Mouse (Mus musculus) lung, adult 18-20 months (tissue): ENCODE results near the gene Gm42791.

Experiments used
- DNase-seq, 2 experiments: peaks; one replicate each; pipeline ENCODE4 v3.0.0; 2022; ENCODE audit warnings: mixed read lengths in 2 of 2

Gene Gm42791

DNA sequence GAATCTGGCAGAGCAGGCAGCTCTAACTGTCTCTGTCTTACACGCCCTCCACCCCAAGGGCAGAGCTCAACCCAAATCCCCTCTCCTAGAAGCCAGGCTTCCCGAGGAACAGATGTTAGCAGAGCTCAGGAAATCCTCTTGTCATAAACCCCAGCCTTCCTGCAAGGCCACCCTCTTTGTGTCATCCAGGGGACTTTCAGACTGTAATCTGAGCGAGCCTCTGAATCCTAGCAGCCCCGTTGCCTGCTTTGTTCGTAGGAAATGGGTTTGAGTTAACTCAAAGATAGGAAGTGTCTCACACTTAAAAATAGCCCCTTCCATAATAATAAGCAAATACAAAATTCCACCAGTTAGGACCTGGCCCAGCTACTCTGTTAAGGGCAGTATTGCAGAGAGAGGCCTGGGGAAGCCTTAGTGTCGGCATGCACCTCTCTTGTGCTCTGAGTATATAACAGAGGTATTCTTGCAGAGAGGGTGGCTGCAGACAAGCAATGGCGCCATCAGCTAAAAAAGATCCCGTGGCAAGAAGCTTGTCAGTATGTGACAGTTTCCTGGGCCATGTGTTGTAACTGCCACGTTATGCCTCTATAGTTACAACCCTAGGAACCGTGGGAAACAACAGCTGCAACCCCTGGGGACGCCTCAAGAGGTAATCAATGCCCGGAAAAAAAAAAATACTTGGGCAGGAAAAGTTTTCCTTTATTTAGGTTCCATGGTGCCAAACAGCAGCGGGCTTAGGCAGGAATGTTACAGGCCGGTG, 17.1 kb downstream of the Gm42791 start:
- DNase-seq, result no peak

DNA sequence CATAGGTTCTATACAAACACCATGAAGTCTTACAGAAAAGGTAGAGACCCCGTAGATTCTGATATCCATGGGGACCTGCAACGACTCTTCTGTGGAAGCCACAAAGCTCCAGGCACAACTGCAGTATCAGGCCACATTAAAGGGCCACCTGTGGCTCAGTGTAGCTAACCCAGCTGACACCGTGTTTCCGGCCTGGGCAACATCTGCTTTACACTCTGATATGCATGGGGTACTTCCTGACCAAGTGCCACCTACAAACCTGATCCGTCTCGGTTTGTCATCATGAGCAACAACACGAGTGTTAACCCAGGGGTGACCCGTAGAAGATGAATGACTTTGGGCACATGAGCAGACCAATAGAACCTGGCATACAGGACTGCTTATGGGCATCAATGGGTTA, 18.1 kb downstream of the Gm42791 start:
- DNase-seq, result no peak

DNA sequence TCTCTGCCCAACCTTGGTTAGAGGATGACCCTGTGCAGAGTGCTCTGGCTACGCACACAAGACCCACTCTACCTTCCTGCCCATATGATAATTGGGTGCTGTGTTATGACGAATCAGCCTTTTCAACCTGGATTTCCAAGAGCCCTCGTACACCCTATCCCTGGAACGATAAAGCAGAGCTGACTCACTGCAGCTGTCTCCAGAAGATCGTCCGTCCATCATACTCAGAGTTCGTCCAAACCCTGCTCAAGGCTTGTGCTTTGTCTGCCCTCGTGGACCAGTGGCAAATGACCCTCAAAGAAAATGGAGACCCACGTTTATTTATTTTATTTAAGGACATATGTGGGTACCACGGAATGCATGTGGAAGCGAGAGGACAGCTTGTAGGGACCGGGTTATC, 19.9 kb downstream of the Gm42791 start:
- DNase-seq, result no peak

- no peak for DNase-seq
Observed at GRCm38 (mm10) chr5:148973019-148973668, 21.8 kb downstream of the Gm42791 start.

- DNase-seq, result no peak
Observed at GRCm38 (mm10) chr5:148972167-148972566, 22.8 kb downstream of the Gm42791 start.

- no peak for DNase-seq
Observed at GRCm38 (mm10) chr5:148969648-148970047, 25.3 kb downstream of the Gm42791 start.

DNA sequence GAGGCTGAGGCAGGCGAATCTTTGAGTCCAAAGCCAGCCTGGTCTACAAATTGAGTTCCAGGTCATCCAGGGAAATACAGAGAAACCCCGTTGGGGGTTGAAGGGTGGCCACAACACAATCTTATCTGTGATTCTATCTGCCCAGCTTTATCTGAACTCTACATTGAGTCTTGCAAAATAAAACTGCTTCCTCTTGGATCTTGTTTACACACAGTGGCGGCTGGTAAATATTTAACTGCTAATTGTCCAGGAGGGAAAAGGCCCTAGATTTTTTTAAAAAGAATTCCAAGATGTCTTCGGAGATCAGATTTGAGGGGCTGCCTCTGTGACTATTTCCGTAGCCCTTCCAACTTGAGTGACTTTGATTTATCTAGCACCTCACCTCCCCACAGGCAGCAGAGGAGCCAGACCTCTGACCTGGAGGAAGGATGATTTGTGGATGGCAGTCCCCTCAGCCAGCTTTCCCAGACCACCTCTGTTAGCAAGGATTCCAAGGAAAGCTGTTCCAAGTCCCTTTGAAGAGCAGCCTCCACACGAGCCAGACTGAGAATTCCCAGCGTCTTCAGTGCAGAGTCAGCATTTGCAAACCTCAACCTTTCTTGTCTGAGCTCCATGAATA, 25.9 kb downstream of the Gm42791 start:
- DNase-seq, result no peak

DNA sequence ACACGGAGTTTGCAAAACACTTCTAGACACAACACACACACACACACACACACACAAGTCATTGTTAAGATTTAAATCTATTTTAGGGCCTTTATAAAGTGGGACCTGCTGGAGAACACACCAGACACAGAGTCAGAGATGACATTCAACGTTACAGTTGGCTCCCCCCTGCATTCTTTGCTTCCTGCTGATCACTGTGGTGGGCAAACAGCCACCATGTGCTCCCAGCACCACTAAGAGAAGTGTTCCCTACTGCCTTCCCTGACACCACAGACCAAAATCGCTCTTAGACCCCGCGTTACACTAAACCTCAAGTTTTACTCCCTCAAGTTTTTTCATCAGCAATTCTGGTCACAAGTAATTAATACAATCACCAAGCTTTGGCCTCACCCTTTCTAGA, 26.8 kb downstream of the Gm42791 start:
- no peak for DNase-seq

DNA sequence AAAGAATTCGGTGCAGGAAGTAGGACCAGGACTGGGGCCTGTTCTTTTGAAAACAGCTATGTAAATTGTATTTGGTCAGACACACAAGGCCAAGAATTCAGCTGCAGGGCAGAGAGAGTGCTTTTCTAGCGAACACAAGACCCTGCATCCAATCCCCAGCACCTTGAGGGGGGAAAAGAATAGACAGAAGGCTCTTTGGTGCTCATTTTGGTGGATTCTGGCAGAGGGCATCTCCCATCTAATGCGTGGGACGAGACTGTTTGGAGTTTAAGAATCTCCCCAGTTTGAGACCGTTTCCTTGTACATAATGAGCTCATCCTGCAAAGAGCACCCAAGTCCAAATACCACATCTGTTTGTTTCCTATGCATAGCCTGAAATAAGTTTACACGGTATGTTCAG, 28.6 kb downstream of the Gm42791 start:
- no peak for DNase-seq

DNA sequence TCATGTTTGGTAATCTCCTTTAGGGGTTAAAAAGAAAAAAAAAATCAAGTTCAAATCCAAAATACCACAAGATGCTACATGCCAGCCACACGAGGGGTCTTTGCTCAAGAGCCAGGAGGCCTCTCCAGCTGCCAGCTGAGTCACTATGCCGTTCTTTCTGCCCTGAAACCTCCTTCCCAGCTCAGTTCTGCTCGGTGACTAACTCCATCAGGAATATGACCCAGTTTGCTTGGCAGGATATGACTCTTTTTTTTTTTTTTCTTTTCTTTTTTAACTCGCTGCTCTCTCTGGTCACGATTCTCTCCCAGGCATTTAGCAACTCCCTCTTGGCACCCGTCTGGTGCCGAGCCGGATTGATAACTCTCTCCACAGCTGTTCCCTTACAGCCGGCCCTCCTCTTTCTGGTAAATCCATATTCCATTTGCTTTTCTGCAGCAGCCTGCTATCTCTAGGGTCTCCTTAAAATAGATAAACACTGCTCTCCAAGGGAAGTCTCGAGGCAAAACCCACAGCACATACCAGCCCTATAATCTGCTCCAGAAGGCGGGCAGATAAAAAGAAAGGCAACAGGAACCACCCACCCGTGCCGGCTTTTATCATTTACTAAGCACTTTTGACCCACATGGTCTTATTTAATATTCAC, 29.1 kb downstream of the Gm42791 start:
- peak; percentile 40 to 58 for DNase-seq

GRCm38 (mm10) chr5:148965089-148965591, 29.8 kb downstream of the Gm42791 start:
- DNase-seq, result no peak

DNA sequence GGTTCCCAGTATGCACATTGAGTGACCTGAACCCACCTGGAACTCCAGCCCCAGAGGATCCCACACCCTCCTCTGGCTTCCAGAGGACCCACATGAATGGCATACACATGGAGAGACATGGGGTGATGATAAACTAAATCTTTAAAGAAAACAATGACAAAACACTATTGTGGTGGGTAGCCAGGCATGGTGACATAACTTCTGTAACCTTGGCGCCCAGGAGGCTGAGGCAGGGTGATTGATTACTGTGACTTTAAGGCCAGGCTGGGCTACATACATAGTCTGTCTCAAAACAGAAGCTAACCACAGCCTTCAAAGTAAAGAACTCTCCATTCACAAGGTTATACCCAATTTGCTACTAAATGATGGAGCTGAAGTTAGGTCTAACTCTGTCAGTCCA, 30.7 kb downstream of the Gm42791 start:
- no peak for DNase-seq

DNA sequence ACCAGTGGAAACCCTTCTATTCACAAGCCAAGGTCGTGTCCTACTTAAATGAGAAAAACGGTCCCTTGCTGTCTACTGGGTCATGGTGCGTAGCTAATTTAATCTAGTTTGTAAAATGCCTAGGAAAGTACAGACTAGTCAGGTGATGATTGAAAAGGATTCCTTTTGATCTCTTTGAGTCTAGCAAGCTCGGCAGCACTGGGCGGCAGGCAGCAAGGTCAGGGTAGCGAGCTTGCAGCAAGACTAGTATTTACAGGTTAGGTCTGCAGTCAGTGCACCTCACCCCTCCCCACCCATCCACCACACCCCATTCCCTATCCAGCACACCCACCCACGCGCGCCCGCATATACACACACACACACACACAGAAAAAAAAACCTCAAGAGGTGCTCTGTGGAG, 34.7 kb downstream of the Gm42791 start:
- no peak for DNase-seq

- DNase-seq, result peak; percentile 67 to 72
Observed at GRCm38 (mm10) chr5:148959068-148959990, 35.6 kb downstream of the Gm42791 start.

DNA sequence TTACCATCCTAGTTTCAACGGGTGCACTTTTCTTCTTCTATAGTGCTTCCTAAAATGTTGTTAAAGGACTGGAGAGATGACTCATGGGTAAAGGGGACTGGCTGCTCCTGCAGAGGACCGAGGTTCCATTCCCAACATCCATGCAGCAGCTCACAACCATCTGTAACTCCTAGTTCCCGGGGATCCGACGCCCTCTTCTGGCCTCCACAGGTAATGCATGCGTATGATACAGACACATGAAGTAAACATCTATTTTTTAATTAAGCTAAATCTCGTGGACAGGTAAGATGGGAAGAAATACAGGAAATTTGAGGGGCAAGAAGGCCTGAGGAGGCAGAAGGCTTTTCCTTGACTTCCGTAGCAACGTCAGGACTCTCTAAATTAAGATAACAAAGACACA, 36.6 kb downstream of the Gm42791 start:
- DNase-seq, result no peak

DNA sequence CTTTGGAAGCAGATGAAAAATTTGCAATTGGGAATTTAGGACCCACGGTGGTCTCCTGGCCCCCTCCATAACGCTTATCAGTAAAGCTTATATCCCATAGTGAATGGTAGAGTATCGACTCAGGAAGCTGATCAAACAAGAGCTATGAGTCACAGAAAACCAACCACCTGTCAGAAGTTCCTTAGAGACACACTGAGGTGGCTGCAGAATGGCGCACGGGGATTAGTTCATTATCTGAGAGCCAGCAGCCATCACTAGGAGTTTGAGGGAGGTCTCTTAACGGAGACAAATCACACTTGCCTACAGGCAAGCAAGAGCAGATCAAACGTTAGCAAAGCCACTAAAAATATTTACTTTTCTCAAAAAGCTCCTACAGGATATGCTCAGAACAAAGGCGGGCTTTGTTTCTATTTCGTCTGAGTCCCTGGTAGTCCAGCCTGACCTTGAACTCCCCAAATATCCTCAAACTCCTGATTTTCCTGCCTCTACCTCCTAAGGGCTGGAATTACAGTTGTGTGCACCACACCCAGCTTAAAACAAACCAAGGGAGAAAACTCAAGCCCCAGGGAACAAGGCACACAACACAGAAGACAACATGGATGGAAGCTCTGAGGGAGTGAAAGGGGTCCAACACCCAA, 37.9 kb downstream of the Gm42791 start:
- DNase-seq, result no peak

DNA sequence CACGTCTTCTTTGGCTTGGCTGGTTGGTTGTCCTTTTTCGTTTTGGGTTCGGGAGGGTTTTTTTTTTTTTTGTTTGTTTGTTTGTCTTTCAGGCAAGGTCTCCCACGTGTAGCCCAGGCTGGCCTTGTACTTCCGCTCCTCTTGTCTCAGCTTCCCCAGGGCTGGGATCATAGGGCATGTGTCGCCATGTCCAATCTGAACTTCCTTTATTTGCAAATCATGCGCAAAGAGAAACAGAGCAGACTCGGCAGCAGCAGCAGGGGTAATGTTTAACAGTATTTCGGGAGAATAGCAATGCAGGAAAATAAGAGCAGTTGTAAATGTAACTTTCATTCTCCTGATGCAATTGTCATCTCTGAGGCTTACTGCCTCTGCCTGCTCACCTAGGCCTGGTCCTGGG, 38.9 kb downstream of the Gm42791 start:
- no peak for DNase-seq

DNA sequence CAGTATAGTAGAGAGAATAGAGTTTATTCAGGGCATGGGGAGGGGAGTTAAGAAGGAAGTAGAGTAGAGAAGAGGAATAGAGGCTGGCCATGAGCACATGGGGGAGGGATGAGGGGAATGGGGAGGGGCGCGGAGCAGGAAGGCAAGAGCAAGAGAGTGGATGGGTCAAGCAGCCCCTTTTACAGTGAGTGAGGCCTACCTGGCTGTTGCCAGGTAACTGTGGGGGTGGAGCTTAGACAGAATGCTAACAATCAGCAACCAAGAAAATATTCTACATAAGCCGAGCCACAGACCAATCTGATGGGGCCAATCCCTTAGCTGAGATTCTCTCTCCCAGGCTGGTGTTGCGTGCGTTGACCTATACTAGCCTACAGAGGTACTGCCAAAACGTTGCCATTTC, 39.4 kb downstream of the Gm42791 start:
- DNase-seq, result no peak

DNA sequence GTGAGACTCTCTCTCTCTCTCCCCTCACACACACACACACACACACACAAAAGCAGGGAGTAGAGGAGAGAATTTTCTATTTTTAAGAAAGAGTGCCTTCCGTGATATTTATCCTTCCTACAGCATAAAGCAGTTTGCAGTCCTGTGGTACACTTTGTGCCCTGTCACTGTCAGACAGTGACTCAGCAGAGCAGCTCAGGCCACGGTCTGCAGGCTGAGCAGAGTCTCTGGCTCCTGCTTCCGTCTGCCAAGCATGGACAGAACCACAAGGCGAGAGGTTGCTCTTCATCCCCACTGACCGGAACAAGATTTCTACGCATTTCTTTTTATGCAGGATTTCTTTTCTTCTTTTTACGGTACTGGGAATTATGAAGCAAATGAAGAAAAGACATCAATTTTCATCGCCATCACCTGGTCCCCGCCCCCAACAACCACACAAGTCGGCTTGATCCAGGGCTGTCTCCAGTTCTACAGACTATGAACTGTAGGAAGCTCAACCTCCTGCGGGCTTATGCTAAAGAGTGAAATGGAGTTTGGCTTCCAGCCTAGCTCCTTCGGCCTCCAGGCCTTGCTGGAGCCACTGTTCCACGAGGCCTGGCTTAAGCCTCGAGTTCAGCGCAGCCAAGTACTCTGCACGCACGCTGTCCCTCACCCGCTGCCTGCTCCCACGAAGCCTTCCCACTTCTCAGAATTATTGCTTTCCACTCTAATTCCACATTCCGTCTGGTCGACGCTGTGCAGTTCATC, 40.5 kb downstream of the Gm42791 start:
- no peak for DNase-seq

- peak; percentile 44 to 56 for DNase-seq
Observed at GRCm38 (mm10) chr5:148953098-148953497, 41.8 kb downstream of the Gm42791 start.

- peak in 1 of 2 experiments; percentile 36 for DNase-seq
Observed at GRCm38 (mm10) chr5:148952419-148952818, 42.5 kb downstream of the Gm42791 start.
